Mouse (Mus musculus) gonadal fat pad, adult 2 months (tissue): Measurements from ENCODE around the gene Pabpc1l. TPM values are rescaled to one million over a fixed set of nuclear protein-coding genes. Genes with fewer than 3 reads are reported as not detected.

Source experiments
- DNase-seq: peaks from one replicate; pipeline ENCODE4 v3.0.0-alpha.2; 2012; ENCODE audit warnings: low read depth
- polyA plus RNA-seq: library from polyadenylated mRNA; depleted of rRNA; stranded (reverse); fragments of >200 nt; gene quantifications from 2 replicates; pipeline ENCODE4 v1.2.3, GENCODE M21; 2012; rRNA removed

Pabpc1l gene
- polyA plus RNA-seq, 1 experiment, result 24.0 TPM

GRCm38 (mm10) chr2:164084342-164084700 is 59.1 kb downstream of the Pabpc1l start:
- DNase-seq, result no peak

- DNase-seq, result no peak
Measured at GRCm38 (mm10) chr2:164087416-164088017, 62.3 kb downstream of the Pabpc1l start.

- DNase-seq, result no peak
Measured at GRCm38 (mm10) chr2:164089508-164089907, 64.3 kb downstream of the Pabpc1l start.

GRCm38 (mm10) chr2:164094152-164094551 is 68.9 kb downstream of the Pabpc1l start:
- DNase-seq, result no peak

DNA sequence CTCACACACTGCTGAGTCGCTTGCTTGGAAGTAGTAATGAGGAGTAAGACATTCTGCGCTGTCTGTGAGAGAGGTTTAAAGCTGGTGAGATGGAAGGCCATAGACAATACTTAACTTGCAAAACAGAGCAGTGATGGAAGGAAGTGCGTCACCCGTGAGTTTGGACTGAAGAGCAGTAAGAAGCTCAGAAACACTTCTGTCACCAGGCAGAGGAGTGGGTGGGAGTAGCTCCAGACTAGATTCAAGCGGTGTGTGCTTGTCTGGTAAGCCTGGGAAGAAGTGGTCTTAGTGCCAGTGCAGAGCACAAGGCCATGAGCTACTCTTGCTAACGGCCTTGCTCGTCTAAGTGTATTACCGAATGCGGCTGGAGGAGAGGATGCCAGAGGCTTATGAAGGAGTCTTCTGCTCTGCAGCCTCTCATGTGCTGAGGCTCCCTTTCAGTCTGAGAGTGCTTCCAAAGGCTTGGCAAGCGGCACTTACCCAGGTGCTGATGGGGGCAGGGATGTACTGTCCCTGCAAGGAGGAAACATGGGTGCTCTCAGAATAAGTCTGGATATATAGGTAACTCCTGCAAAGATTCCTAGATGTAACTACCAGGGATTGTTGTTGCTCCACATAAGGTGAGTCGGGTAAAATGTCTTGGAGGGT is 73.5 kb downstream of the Pabpc1l start:
- no peak for DNase-seq

Other genes starting within 250 kb of the Pabpc1l start
- gene Ccn5, start 204.6 kb upstream of the Pabpc1l start, polyA plus RNA-seq, result 11.9 and 19.9 TPM in 2 replicates
- gene Kcnk15, start 171.8 kb upstream of the Pabpc1l start, polyA plus RNA-seq, result not detected in 2 replicates
- gene Rims4, start 106.8 kb upstream of the Pabpc1l start, polyA plus RNA-seq, result 0.96 and 1.2 TPM in 2 replicates
- 95.3 and 100 TPM in 2 replicates for gene Ywhab, start 30.5 kb upstream of the Pabpc1l start, polyA plus RNA-seq
- 15.0 and 16.1 TPM in 2 replicates for gene Stk4, start 44.9 kb downstream of the Pabpc1l start, polyA plus RNA-seq
- 46.7 and 59.2 TPM in 2 replicates for gene Tomm34, start 45.7 kb downstream of the Pabpc1l start, polyA plus RNA-seq
- gene Kcns1, start 145.7 kb downstream of the Pabpc1l start, polyA plus RNA-seq, result 0.46 and 2.2 TPM in 2 replicates
- 0.07 TPM in 1 of 2 replicates, not detected in the other for gene Wfdc5, start 157.3 kb downstream of the Pabpc1l start, polyA plus RNA-seq
- 0.81 TPM in 1 of 2 replicates, not detected in the other for gene Wfdc12, start 165.2 kb downstream of the Pabpc1l start, polyA plus RNA-seq
- 0.63 and 1.6 TPM in 2 replicates for gene Wfdc15a, start 174.7 kb downstream of the Pabpc1l start, polyA plus RNA-seq
- gene Wfdc15b, start 196.2 kb downstream of the Pabpc1l start, polyA plus RNA-seq, result 420 and 765 TPM in 2 replicates
- gene Svs2, start 213.0 kb downstream of the Pabpc1l start, polyA plus RNA-seq, result 4.1 TPM in 1 of 2 replicates, not detected in the other
- gene Svs3b, start 231.2 kb downstream of the Pabpc1l start, polyA plus RNA-seq, result 0.69 TPM in 1 of 2 replicates, not detected in the other